ENCODE assay signal across 8 mouse cellular contexts in genomic region chr10:77582285-77582618, GRCm38 (mm10). TPM values are rescaled to one million over a fixed set of nuclear protein-coding genes. Genes with fewer than 3 reads are reported as not detected.
DNase-seq lines count a peak whose midpoint lies in the region; ATAC-seq and TF ChIP-seq lines count a peak whose summit lies in the region.

No protein-coding gene starts in this region.

- H3K9me3 ChIP-seq in kidney, embryonic 14.5 days (ENCODE audit: control insufficient read depth, low read length): no peaks in the 10 kb centered on the region
- H3K9me3 ChIP-seq in hindbrain, postnatal 0 days (ENCODE audit: low read length): no peaks in the 10 kb centered on the region
- H3K9me3 ChIP-seq in midbrain, embryonic 15.5 days: no peaks in the 10 kb centered on the region

- 11% methylated on average over 8 of the region's 8 CpGs for WGBS in kidney, embryonic 14.5 days
- WGBS in hindbrain, postnatal 0 days: 13% methylated on average over 8 of the region's 8 CpGs
- WGBS in midbrain, embryonic 15.5 days: 8% methylated on average over 8 of the region's 8 CpGs

- intact Hi-C loops in left cerebral cortex, postnatal 14 days (cut with DNase I): no loop called here

- peak overlapping the region; percentile 78 for H3K9ac ChIP-seq in kidney, embryonic 14.5 days (ENCODE audit: low read depth, low read length)
- peak overlapping the region; percentile 84 for H3K9ac ChIP-seq in hindbrain, postnatal 0 days (replicated peaks; ENCODE audit: low read length)
- H3K9ac ChIP-seq in midbrain, embryonic 15.5 days: peak overlapping the region; percentile 80

- peaks cover 11% of the 10 kb centered on the region; the same call in 1 of the 2 replicates for H3K36me3 ChIP-seq in kidney, embryonic 14.5 days (ENCODE audit: control insufficient read depth, insufficient read depth, low read length)
- H3K36me3 ChIP-seq in hindbrain, postnatal 0 days (ENCODE audit: insufficient read depth, low read length): no peaks in the 10 kb centered on the region
- H3K36me3 ChIP-seq in midbrain, embryonic 15.5 days (replicated peaks): no peaks in the 10 kb centered on the region

- DNase-seq in kidney, postnatal 10 days: no peak
- peak; percentile 34 for DNase-seq in c-Kit-positive CD71-positive TER-119-positive erythroid progenitor cells, embryonic 14.5 days (ENCODE audit: low spot score)
- no peak for DNase-seq in hindbrain, postnatal 0 days (ENCODE audit: low spot score)
- no peak for DNase-seq in spleen, adult 12 weeks (ENCODE audit: low spot score)
- DNase-seq in left cerebral cortex, postnatal 14 days (ENCODE audit: low spot score in 2 of 2): no peak

- H3K27ac ChIP-seq in kidney, embryonic 14.5 days (ENCODE audit: low read depth, low read length): peak overlapping the region; percentile 95
- H3K27ac ChIP-seq in hindbrain, postnatal 0 days: peak overlapping the region; percentile 92
- H3K27ac ChIP-seq in midbrain, embryonic 15.5 days: peak overlapping the region; percentile 84; the same call in 1 of the 2 replicates

- ATAC-seq in kidney, embryonic 14.5 days (ENCODE audit: low FRiP score, low TSS enrichment): 0 out of 2 replicates have a peak, but pooled peaks have one; percentile 1
- ATAC-seq in hindbrain, postnatal 0 days: no peak
- no peak; the same call in 1 of the 2 replicates for ATAC-seq in midbrain, embryonic 15.5 days (replicated peaks)
- no peak for ATAC-seq in monocyte, adult 5-6 weeks (replicated peaks; ENCODE audit: insufficient number of reproducible peaks, low FRiP score, low TSS enrichment, poor library complexity, severe bottlenecking)

- H3K4me1 ChIP-seq in kidney, embryonic 14.5 days (ENCODE audit: control insufficient read depth, insufficient read depth, low read length): peaks cover 13% of the 10 kb centered on the region; the same call in 1 of the 2 replicates
- H3K4me1 ChIP-seq in hindbrain, postnatal 0 days (ENCODE audit: insufficient read depth, low read length): 0 out of 2 replicates have a peak, but pooled peaks cover 12% of the 10 kb centered on the region
- H3K4me1 ChIP-seq in midbrain, embryonic 15.5 days: peaks cover 36% of the 10 kb centered on the region

- H3K27me3 ChIP-seq in kidney, embryonic 14.5 days (ENCODE audit: control insufficient read depth, insufficient read depth, low read length): no peaks in the 10 kb centered on the region
- no peaks in the 10 kb centered on the region for H3K27me3 ChIP-seq in hindbrain, postnatal 0 days (ENCODE audit: insufficient read depth, low read length)
- no peaks in the 10 kb centered on the region for H3K27me3 ChIP-seq in midbrain, embryonic 15.5 days (replicated peaks)

- TF ChIP-seq CTCF in hindbrain, postnatal 0 days (IDR thresholded peaks at IDR 0.05; ENCODE audit: low read depth): no peak

- peak overlapping the region; percentile 91 for H3K4me2 ChIP-seq in kidney, embryonic 14.5 days (replicated peaks; ENCODE audit: low read depth, low read length)
- peak overlapping the region; percentile 94 for H3K4me2 ChIP-seq in hindbrain, postnatal 0 days (ENCODE audit: low read depth, low read length)
- H3K4me2 ChIP-seq in midbrain, embryonic 15.5 days: peak overlapping the region; percentile 87

- peak overlapping the region; percentile 87 for H3K4me3 ChIP-seq in kidney, embryonic 14.5 days (ENCODE audit: low read length)
- peak overlapping the region; percentile 84 for H3K4me3 ChIP-seq in hindbrain, postnatal 0 days (ENCODE audit: low read length)
- peak overlapping the region; percentile 64 for H3K4me3 ChIP-seq in midbrain, embryonic 15.5 days

RNA-seq across cellular contexts. Expression of gene Pttg1ip, which starts 0.7 kb away (rescaled TPM):
- polyA plus RNA-seq in kidney, embryonic 14.5 days (2014; fragmentation: Nextera tagmentation; extraction: Ambion mirVana): 104 and 144 TPM in 2 replicates
- 85.9 and 94.0 TPM in 2 replicates for total RNA-seq in hindbrain, postnatal 0 days (2014; rRNA removed)
- polyA plus RNA-seq in hindbrain, postnatal 0 days (2015; fragmentation: Nextera tagmentation; extraction: Ambion mirVana): 87.3 and 87.5 TPM in 2 replicates
- polyA plus RNA-seq in midbrain, embryonic 15.5 days (2015; fragmentation: Nextera tagmentation; extraction: Ambion mirVana): 68.6 and 72.0 TPM in 2 replicates
- total RNA-seq in monocyte, adult 5-6 weeks (2017): 79.9 to 128 TPM (median 104 TPM) in 3 replicates
- 10 to 100 TPM; 74.0 to 75.1 TPM for total RNA-seq in left cerebral cortex, postnatal 14 days (2021)

RNA-seq across cellular contexts. Expression of gene Sumo3, which starts 23.6 kb away (rescaled TPM):
- polyA plus RNA-seq in kidney, embryonic 14.5 days (2014; fragmentation: Nextera tagmentation; extraction: Ambion mirVana): 253 and 294 TPM in 2 replicates
- total RNA-seq in hindbrain, postnatal 0 days (2014; rRNA removed): 217 and 218 TPM in 2 replicates
- polyA plus RNA-seq in hindbrain, postnatal 0 days (2015; fragmentation: Nextera tagmentation; extraction: Ambion mirVana): 330 and 348 TPM in 2 replicates
- polyA plus RNA-seq in midbrain, embryonic 15.5 days (2015; fragmentation: Nextera tagmentation; extraction: Ambion mirVana): 308 and 325 TPM in 2 replicates
- total RNA-seq in monocyte, adult 5-6 weeks (2017): 84.2 to 128 TPM (median 126 TPM) in 3 replicates
- 100 to 1,000 TPM; 129 to 135 TPM for total RNA-seq in left cerebral cortex, postnatal 14 days (2021)

RNA-seq across cellular contexts. Expression of gene Gm49325, which starts 23.7 kb away (rescaled TPM):
- polyA plus RNA-seq in kidney, embryonic 14.5 days (2014; fragmentation: Nextera tagmentation; extraction: Ambion mirVana): 1.2 and 1.8 TPM in 2 replicates
- total RNA-seq in hindbrain, postnatal 0 days (2014; rRNA removed): 4.0 TPM in 1 of 2 replicates, not detected in the other
- polyA plus RNA-seq in hindbrain, postnatal 0 days (2015; fragmentation: Nextera tagmentation; extraction: Ambion mirVana): 11.1 and 12.8 TPM in 2 replicates
- 2.5 TPM in 1 of 2 replicates, not detected in the other for polyA plus RNA-seq in midbrain, embryonic 15.5 days (2015; fragmentation: Nextera tagmentation; extraction: Ambion mirVana)
- 1.7 to 5.5 TPM in 2 of 3 replicates, not detected in the other for total RNA-seq in monocyte, adult 5-6 weeks (2017)
- 10 to 100 TPM in 1 of 2 experiments, 1 to 10 TPM in 1; 6.7 to 15.7 TPM for total RNA-seq in left cerebral cortex, postnatal 14 days (2021)

RNA-seq across cellular contexts. Expression of gene Ube2g2, which starts 39.8 kb away (rescaled TPM):
- polyA plus RNA-seq in kidney, embryonic 14.5 days (2014; fragmentation: Nextera tagmentation; extraction: Ambion mirVana): 41.3 and 51.8 TPM in 2 replicates
- 45.1 and 48.3 TPM in 2 replicates for total RNA-seq in hindbrain, postnatal 0 days (2014; rRNA removed)
- polyA plus RNA-seq in hindbrain, postnatal 0 days (2015; fragmentation: Nextera tagmentation; extraction: Ambion mirVana): 65.8 and 73.8 TPM in 2 replicates
- polyA plus RNA-seq in midbrain, embryonic 15.5 days (2015; fragmentation: Nextera tagmentation; extraction: Ambion mirVana): 91.1 and 97.2 TPM in 2 replicates
- 60.6 to 127 TPM (median 70.3 TPM) in 3 replicates for total RNA-seq in monocyte, adult 5-6 weeks (2017)
- 10 to 100 TPM; 36.3 to 41.6 TPM for total RNA-seq in left cerebral cortex, postnatal 14 days (2021)

RNA-seq across cellular contexts. Expression of gene Itgb2, which starts 52.2 kb away (rescaled TPM):
- 1.1 and 1.3 TPM in 2 replicates for polyA plus RNA-seq in kidney, embryonic 14.5 days (2014; fragmentation: Nextera tagmentation; extraction: Ambion mirVana)
- total RNA-seq in hindbrain, postnatal 0 days (2014; rRNA removed): 0.68 and 1.9 TPM in 2 replicates
- polyA plus RNA-seq in hindbrain, postnatal 0 days (2015; fragmentation: Nextera tagmentation; extraction: Ambion mirVana): 0.87 and 1.0 TPM in 2 replicates
- 0.81 and 0.87 TPM in 2 replicates for polyA plus RNA-seq in midbrain, embryonic 15.5 days (2015; fragmentation: Nextera tagmentation; extraction: Ambion mirVana)
- 1,034 to 1,189 TPM (median 1,065 TPM) in 3 replicates for total RNA-seq in monocyte, adult 5-6 weeks (2017)
- total RNA-seq in left cerebral cortex, postnatal 14 days (2021): 1 to 10 TPM; 3.1 to 3.2 TPM
